Mouse (Mus musculus): ENCODE measurements around the gene Cpne9.

The Cpne9 gene

DNA sequence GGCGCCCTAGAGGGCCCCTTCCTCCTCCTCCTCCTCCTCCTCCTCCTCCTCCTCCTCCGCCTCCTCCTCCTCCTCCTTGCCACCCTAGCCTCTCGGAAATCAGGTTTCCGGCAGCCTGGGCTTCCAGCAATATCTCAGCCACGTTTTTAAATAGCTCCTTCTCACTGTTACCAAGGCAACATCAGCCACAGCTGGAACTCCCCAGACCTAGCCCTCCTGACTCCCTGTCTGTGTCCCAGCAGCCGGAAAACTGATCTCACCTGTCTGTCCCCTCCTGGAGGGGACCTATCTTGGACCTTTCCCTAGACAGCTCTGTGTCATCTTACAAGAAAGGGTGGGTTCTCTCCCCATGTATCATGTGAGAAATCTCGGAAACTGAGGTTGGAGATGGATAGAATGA is 60.2 kb downstream of the Cpne9 start:
- no peak for DNase-seq (ENCODE audit: low read depth, low spot score)

DNA sequence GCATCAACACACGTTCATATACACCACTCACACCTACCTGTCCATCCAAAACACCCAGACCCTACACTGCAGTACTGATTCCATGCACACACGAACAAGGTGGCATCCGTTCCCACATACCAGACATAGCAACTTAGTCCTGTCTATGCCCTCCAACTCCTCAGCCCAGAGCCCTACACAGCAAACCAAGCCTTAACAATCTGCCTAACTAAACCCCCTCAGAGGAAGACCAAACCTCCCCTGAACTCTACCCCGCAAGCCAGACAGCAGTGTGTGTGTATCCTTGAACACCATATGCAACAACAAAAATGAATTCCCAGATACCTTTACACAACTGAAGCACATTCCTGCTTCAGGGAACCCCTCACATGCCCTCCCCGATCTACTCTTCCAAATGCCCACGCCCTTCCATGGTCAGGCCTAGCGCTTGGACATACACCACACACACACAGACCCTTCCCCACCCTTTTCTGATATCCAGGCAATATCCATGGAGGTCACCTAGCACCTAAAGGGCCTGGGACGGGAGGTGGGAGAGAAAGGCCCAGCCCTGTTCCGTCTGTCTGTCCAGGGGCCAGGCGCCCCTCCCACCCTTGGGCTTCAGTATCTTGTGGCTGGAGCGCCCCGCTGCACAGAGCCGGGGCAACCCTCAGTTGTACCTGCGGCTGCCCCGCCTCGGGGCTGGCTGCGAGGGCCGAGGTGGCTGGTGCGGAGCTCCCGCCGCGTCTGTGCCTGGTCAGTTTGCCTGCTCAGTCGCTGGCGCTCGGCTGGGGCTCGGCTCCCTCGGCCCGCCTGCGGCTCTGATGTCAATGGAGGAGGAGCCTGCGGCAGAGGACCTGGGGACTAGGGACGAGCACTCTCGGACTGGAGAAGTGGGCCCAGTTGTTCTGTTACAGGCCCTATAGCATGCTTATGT is 61.3 kb downstream of the Cpne9 start, which contains the start of gene Camk1:
Camk1 (minus strand) TSS at position 808 of the 916 bp plus-strand sequence.
- no peak for DNase-seq (ENCODE audit: low read depth, low spot score)

DNA sequence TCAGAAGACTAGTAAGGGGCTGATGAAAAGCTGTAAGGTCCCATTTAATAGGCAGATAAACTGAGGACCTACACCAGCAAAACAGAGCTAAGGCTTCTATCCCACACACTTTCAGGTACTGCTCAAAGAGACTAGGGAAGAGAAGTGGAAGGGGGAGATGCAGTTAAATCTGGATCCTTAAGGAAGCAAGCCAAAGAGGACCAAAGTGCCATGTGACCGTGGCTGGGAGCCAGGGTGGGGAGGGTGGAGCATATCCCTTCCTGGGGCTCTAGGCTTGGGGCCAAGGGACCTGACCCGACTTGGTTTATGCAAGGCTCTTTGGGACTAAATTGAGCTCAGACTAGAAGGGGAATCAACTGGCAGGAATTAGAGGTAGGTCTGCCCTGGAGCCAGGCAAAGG is 62.2 kb downstream of the Cpne9 start:
- DNase-seq (ENCODE audit: low read depth, low spot score): no peak

GRCm38 (mm10) chr6:113346897-113347296 is 64.8 kb downstream of the Cpne9 start:
- no peak for DNase-seq (ENCODE audit: low read depth, low spot score)

DNA sequence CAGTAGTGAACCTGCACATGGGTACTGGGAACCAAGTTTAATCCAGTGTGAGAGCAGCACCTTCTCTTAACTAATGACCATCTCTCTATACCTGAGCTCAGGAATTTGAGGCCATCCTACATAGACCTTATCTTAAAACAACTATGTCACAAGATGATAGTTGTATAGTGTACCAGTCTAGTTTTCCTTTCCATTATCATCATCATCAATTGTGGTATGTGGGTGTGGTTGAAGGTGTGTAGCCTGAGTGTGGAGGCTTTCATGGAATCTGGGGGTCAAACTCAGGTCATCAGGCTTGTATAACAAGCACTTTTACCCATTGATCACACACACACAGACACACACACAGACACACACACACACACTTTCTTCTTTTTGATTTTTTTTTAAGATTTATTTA is 68.4 kb downstream of the Cpne9 start:
- no peak for DNase-seq (ENCODE audit: low read depth, low spot score)

DNA sequence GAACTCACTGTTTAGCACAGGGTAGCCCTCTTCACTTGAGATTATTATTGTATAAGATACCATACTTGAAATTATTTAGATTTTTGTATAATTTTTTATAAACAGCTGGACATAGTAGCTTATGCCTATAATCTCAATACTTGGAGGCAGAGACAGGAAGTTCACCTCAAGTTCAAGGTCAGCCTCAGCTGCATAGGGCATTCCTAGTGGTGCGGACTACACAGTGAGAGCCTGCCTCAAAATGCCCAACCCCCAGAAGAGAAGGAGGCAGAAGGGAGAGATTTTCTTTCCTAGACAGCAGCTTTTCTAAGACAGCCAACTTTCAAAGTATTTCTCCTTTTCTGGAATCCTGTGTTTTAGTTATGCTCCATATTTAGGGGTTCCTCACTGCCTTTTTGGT is 69.1 kb downstream of the Cpne9 start:
- no peak for DNase-seq (ENCODE audit: low read depth, low spot score)

GRCm38 (mm10) chr6:113351653-113352052 is 69.5 kb downstream of the Cpne9 start:
- DNase-seq (ENCODE audit: low read depth, low spot score): no peak

DNA sequence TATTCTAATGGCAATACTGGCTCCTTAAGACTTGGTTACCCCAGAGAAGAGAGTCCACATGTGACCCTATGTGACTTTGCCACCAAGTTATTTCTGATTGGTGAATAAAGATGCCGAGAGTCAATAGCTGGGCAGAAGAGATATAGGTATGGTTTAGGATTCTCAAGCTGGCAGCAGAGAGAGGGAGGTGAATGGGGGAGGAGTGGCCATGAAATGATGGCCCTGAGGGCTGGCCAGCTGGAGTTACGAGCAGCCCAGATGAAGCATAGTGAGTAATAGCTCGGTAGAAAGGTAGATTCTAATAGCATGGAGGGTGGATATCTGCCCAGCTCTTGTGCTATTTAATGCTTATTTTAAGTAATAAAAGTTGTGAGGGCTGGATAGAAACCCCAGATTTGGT is 70.7 kb downstream of the Cpne9 start:
- no peak for DNase-seq (ENCODE audit: low read depth, low spot score)

GRCm38 (mm10) chr6:113353696-113354095 is 71.6 kb downstream of the Cpne9 start:
- DNase-seq (ENCODE audit: low read depth, low spot score): no peak

Data from brain, embryonic 18.5 days (tissue).